15 mouse cellular contexts compared by ENCODE assay signal in the genomic region with DNA sequence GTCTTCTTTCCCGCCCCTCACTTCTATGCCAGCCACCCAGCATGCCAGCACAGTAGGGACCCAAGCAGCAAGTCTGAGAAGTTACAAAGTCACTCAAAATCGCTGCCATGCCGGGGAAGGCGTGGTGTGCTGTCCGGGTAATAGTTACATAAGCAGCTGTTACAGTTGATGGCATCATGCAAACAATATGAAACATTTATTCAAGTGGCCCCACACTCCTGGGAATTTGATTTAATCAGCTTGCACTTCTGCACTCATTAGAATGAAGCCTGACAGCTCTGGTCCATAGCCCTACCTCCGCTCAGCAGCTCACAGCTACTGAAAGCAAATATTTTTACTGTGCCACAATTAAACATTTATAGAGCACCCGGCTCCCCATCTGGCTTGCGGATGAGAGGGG.
"Had no signal": no experiment of that assay in that cellular context is flagged by ENCODE, and none has a peak within 500 bp of the region (broad histone marks: within the 10 kb centered on the region; RNA-seq: fewer than 3 reads in every experiment).

No protein-coding gene starts in this region.

- H3K4me1 ChIP-seq: liver, embryonic 12.5 days had no signal

- H3K27me3 ChIP-seq: limb, embryonic 15.5 days had no signal

- H3K4me3 ChIP-seq: kidney, embryonic 15.5 days; left cerebral cortex, adult 2 months; limb, embryonic 15.5 days; liver, embryonic 12.5 days; midbrain, embryonic 12.5 days; neural tube, embryonic 12.5 days had no signal

- H3K9ac ChIP-seq: kidney, embryonic 15.5 days; limb, embryonic 15.5 days; liver, embryonic 12.5 days; lung, embryonic 14.5 days; midbrain, embryonic 12.5 days; neural tube, embryonic 12.5 days had no signal

- H3K4me2 ChIP-seq: kidney, embryonic 15.5 days; limb, embryonic 15.5 days; liver, embryonic 12.5 days; lung, embryonic 14.5 days; midbrain, embryonic 12.5 days; neural tube, embryonic 12.5 days had no signal

- H3K9me3 ChIP-seq: kidney, embryonic 15.5 days; limb, embryonic 15.5 days; liver, embryonic 12.5 days; midbrain, embryonic 12.5 days; neural tube, embryonic 12.5 days had no signal

- DNase-seq: kidney, adult 2 months; kidney, postnatal 25 days; lung, embryonic 14.5 days; lung, postnatal 10 days; lung, postnatal 4 days; right cerebral cortex, adult 18-20 months; right cerebral cortex, postnatal 25 days; thymus, adult 18-20 months; thymus, postnatal 14 days had no signal

- H3K27ac ChIP-seq: kidney, embryonic 15.5 days; left cerebral cortex, adult 2 months; limb, embryonic 15.5 days; liver, embryonic 12.5 days; midbrain, embryonic 12.5 days; neural tube, embryonic 12.5 days had no signal

- ATAC-seq: liver, embryonic 12.5 days had no signal

- H3K36me3 ChIP-seq: kidney, embryonic 15.5 days; limb, embryonic 15.5 days; liver, embryonic 12.5 days; midbrain, embryonic 12.5 days; neural tube, embryonic 12.5 days had no signal
